Mouse (Mus musculus) kidney, embryonic 14.5 days (tissue): ENCODE measurements around the gene Zfp560. TPM values are rescaled to one million over a fixed set of nuclear protein-coding genes. Genes with fewer than 3 reads are reported as not detected.
"Not testable (repeated sequence)": the region's sequence is repeated elsewhere in the genome, so short reads cannot be mapped to it uniquely, and the experiment has no call there.

Experiments used
- ATAC-seq: fragments of 200-750 bp; cut with Nextera tagmentation; 2 replicates; pipeline ENCODE4 v1.8.0; 2017; ENCODE audit warnings: moderate number of reproducible peaks, mild to moderate bottlenecking, moderate TSS enrichment, moderate library complexity; ENCODE audit not compliant: low FRiP score, low TSS enrichment
- H3K27ac ChIP-seq: fragments of 300-500 bp; sonication (generic); 2 replicates; pipeline ENCODE4 v1.5.1; 2014; ENCODE audit warnings: low read depth, mild to moderate bottlenecking, low read length, moderate library complexity, mixed read lengths
- H3K27me3 ChIP-seq: fragments of 300-500 bp; sonication (generic); 2 replicates; pipeline ENCODE4 v1.6.1; 2014; ENCODE audit warnings: mild to moderate bottlenecking, low read length; ENCODE audit not compliant: control insufficient read depth, insufficient read depth
- H3K36me3 ChIP-seq: fragments of 300-500 bp; sonication (generic); 2 replicates; pipeline ENCODE4 v1.6.1; 2014; ENCODE audit warnings: low read length, mixed read lengths; ENCODE audit not compliant: control insufficient read depth, insufficient read depth
- H3K4me1 ChIP-seq: fragments of 300-500 bp; sonication (generic); 2 replicates; pipeline ENCODE4 v1.6.1; 2014; ENCODE audit warnings: low read length, mixed read lengths; ENCODE audit not compliant: control insufficient read depth, insufficient read depth
- H3K4me2 ChIP-seq: fragments of 300-500 bp; sonication (generic); replicated peaks from 2 replicates; pipeline ENCODE4 v1.6.1; 2014; ENCODE audit warnings: low read depth, mild to moderate bottlenecking, low read length
- H3K4me3 ChIP-seq: fragments of 300-500 bp; sonication (generic); 2 replicates; pipeline ENCODE4 v1.5.1; 2014; ENCODE audit warnings: mild to moderate bottlenecking, low read length
- H3K9ac ChIP-seq: fragments of 300-500 bp; sonication (generic); 2 replicates; pipeline ENCODE4 v1.6.1; 2014; ENCODE audit warnings: low read depth, mild to moderate bottlenecking, low read length, moderate library complexity
- H3K9me3 ChIP-seq: fragments of 300-500 bp; sonication (generic); 2 replicates; pipeline ENCODE4 v1.6.1; 2016; ENCODE audit warnings: low read length; ENCODE audit not compliant: control insufficient read depth
- WGBS: fragments of 180-500 bp; shearing (Covaris S2); extraction: QIAGEN DNeasy Blood & Tissue Kit; methylation state at CpG from one replicate; pipeline ENCODE4 v1.1.7; 2014; 5-methylcytosine and 5-hydroxymethylcytosine counted together
- polyA plus RNA-seq: library from polyadenylated mRNA; unstranded; fragments of >200 nt; fragmentation: Nextera tagmentation; extraction: Ambion mirVana; gene quantifications from 2 replicates; pipeline ENCODE4 v1.2.1, GENCODE M21; 2014

Zfp560 gene
- polyA plus RNA-seq, 1 experiment from 2014 or later, result 38.2 TPM

DNA sequence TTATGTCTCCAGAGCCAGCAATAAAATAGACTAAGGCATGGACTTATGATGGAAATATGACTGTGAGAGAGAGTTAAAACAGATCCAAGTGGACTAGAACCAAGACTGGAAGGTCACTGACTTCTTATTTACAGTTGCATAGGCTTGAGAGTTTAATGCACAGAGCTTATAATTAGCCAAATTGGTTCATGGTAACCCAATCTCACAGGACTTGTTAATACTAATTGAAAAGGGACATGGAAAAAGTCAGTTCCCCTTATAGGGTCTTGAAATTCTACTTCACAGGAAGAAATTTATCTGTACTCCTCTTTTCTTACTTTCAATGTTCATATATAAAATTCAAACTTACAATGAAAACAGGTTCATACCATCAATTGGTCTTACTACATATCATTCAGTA, 49.0 kb downstream of the Zfp560 start, which contains the start of gene Olfr18:
Gene Olfr18, minus strand, starts transcription at position 101 of the 400 bp plus-strand sequence.
- no peaks in the 10 kb centered on the region for H3K4me1 ChIP-seq
- no peaks in the 10 kb centered on the region for H3K36me3 ChIP-seq
- ATAC-seq, result no peak
- no peak within 1 kb of the TSS for H3K9ac ChIP-seq
- H3K9me3 ChIP-seq, result no peaks in the 10 kb centered on the region
- no peak within 1 kb of the TSS for H3K4me2 ChIP-seq
- H3K27me3 ChIP-seq, result no peaks in the 10 kb centered on the region
- H3K27ac ChIP-seq, result no peak within 1 kb of the TSS
- no peak within 1 kb of the TSS for H3K4me3 ChIP-seq

DNA sequence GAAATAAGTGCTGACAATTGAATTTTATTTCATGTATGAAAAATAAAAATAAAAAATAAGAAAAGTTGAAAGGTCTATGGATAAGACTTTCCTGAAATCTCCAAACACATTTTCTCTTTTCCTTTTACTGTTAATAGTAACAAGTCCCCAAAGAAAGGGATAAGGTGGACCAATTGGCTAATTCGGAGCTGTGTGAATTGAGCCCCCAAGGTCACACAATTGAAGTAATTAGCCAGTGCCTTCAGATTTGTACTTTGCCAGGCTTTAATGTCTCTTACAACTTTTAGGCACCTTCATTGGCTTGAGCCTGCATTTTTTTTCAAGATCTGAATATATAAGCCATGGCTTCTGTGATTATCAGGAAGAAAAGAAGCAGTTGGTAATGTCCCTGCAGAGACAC, 86.7 kb downstream of the Zfp560 start, which contains the start of gene Olfr873:
Gene Olfr873, plus strand, starts transcription at position 301 of the 400 bp plus-strand sequence.
- ATAC-seq, result no peak
- H3K27ac ChIP-seq, result no peak within 1 kb of the TSS
- H3K9ac ChIP-seq, result no peak within 1 kb of the TSS
- H3K4me1 ChIP-seq, result no peaks in the 10 kb centered on the region
- no peak within 1 kb of the TSS for H3K4me2 ChIP-seq
- 79% methylated on average over 1 of the region's 1 CpGs for WGBS
- H3K9me3 ChIP-seq, result no peaks in the 10 kb centered on the region
- H3K27me3 ChIP-seq, result no peaks in the 10 kb centered on the region
- no peak within 1 kb of the TSS for H3K4me3 ChIP-seq
- no peaks in the 10 kb centered on the region for H3K36me3 ChIP-seq

DNA sequence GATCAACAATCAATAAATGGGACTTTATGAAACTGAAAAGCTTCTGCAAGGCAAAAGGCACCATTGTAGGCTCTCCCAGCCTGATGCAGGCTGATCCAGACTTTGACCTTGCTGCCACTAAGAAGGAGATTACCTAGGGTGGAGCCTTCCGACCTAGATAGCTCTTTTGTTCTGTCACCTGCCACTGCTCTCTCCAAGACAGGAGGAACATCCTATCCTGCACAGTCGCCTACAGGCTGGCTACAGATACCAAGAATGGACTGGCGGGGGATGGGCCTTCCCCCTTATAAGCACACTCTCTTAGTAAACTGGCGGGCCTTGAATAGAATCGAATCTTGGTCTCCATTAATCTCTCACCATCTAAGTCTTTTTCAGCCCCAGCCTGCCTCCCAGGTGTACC, 89.4 kb downstream of the Zfp560 start:
- not testable (repeated sequence) for H3K4me2 ChIP-seq, H3K4me3 ChIP-seq, H3K27me3 ChIP-seq, H3K9ac ChIP-seq, H3K9me3 ChIP-seq, H3K4me1 ChIP-seq, H3K27ac ChIP-seq, H3K36me3 ChIP-seq, ATAC-seq
- WGBS, result 85% methylated on average over 5 of the region's 5 CpGs

Other genes with a start within 250 kb of the Zfp560 start
- gene Olfr870, start 211.1 kb downstream of the Zfp560 start, polyA plus RNA-seq, result not detected in 2 replicates
- not detected in 2 replicates for gene Olfr871, start 173.0 kb downstream of the Zfp560 start, polyA plus RNA-seq
- not detected in 2 replicates for gene Olfr872, start 148.1 kb downstream of the Zfp560 start, polyA plus RNA-seq
- not detected in 2 replicates for gene Olfr39, start 102.8 kb downstream of the Zfp560 start, polyA plus RNA-seq
- not detected in 2 replicates for gene Olfr873, start 86.6 kb downstream of the Zfp560 start, polyA plus RNA-seq
- gene Olfr18, start 49.1 kb downstream of the Zfp560 start, polyA plus RNA-seq, result not detected in 2 replicates
- 15.7 and 36.5 TPM in 2 replicates for gene Zfp26, start 75.0 kb upstream of the Zfp560 start, polyA plus RNA-seq
- gene Zfp426, start 107.6 kb upstream of the Zfp560 start, polyA plus RNA-seq, result 12.8 and 22.6 TPM in 2 replicates
- gene Zfp266, start 136.2 kb upstream of the Zfp560 start, polyA plus RNA-seq, result 80.5 and 96.4 TPM in 2 replicates
- 18.1 and 23.0 TPM in 2 replicates for gene Zfp846, start 196.1 kb upstream of the Zfp560 start, polyA plus RNA-seq